Mouse (Mus musculus) hindbrain, embryonic 14.5 days (tissue): ENCODE data around the gene Prox1. TPM values are rescaled to one million over a fixed set of nuclear protein-coding genes. Genes with fewer than 3 reads are reported as not detected.

Experiments used
- ATAC-seq: fragments of 200-750 bp; cut with Nextera tagmentation; 2 replicates; pipeline ENCODE4 v1.8.0; 2017; ENCODE audit warnings: moderate number of reproducible peaks, mild to moderate bottlenecking, moderate TSS enrichment, moderate library complexity; ENCODE audit not compliant: low FRiP score
- DNase-seq: peaks from one replicate; pipeline ENCODE4 v3.0.0-alpha.2; 2015; ENCODE audit warnings: low spot score
- H3K27ac ChIP-seq: fragments of 300-500 bp; sonication (generic); 2 replicates; pipeline ENCODE4 v1.5.1; 2014; ENCODE audit warnings: mild to moderate bottlenecking, moderate library complexity
- H3K27me3 ChIP-seq: fragments of 300-500 bp; sonication (generic); 2 replicates; pipeline ENCODE4 v1.6.1; 2014; ENCODE audit warnings: mild to moderate bottlenecking, low read length, mixed read lengths; ENCODE audit not compliant: control insufficient read depth, insufficient read depth
- H3K36me3 ChIP-seq: fragments of 300-500 bp; sonication (generic); replicated peaks from 2 replicates; pipeline ENCODE4 v1.6.1; 2014; ENCODE audit not compliant: control insufficient read depth, insufficient read depth
- H3K4me1 ChIP-seq: fragments of 300-500 bp; sonication (generic); replicated peaks from 2 replicates; pipeline ENCODE4 v1.6.1; 2014; ENCODE audit warnings: antibody characterized with exemption, low read length, mixed read lengths; ENCODE audit not compliant: control insufficient read depth, insufficient read depth
- H3K4me2 ChIP-seq: fragments of 300-500 bp; sonication (generic); replicated peaks from 2 replicates; pipeline ENCODE4 v1.6.1; 2014; ENCODE audit warnings: mild to moderate bottlenecking, moderate library complexity
- H3K4me3 ChIP-seq: fragments of 300-500 bp; sonication (generic); replicated peaks from 2 replicates; pipeline ENCODE4 v1.5.1; 2014; ENCODE audit warnings: mild to moderate bottlenecking, low read length
- H3K9ac ChIP-seq: fragments of 300-500 bp; sonication (generic); 2 replicates; pipeline ENCODE4 v1.6.1; 2014
- H3K9me3 ChIP-seq: fragments of 300-500 bp; sonication (generic); 2 replicates; pipeline ENCODE4 v1.6.1; 2016; ENCODE audit warnings: low read length; ENCODE audit not compliant: control insufficient read depth
- WGBS: fragments of 180-500 bp; shearing (Covaris S2); extraction: QIAGEN DNeasy Blood & Tissue Kit; methylation state at CpG from one replicate; pipeline ENCODE4 v1.1.7; 2014; 5-methylcytosine and 5-hydroxymethylcytosine counted together
- polyA plus RNA-seq: library from polyadenylated mRNA; unstranded; fragments of >200 nt; fragmentation: Nextera tagmentation; extraction: Ambion mirVana; gene quantifications from 2 replicates; pipeline ENCODE4 v1.2.1, GENCODE M21; 2014

The Prox1 gene
- polyA plus RNA-seq, 1 experiment from 2014 or later, result 9.7 TPM

DNA sequence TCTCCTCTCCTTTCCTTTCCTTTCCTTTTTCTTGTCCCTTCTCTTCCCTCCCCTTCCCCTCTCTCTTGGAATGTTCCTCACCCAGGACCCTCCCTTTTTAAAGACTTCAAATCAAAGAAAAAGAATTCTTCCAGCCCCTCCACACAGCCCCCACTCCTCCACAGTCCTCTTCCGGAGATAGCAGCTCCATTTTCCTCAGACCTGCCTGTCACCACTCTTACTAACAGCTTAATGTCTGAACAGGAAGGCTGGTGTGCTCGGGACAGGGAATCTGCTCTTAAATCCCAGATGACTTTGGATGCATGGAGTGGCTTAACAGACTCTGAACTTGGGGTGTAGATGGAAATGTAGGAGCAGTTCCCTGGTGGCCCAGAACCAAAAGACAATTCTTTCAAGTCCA lies 81.6 kb downstream of the Prox1 start:
- no peak overlapping the region for H3K9ac ChIP-seq
- H3K27ac ChIP-seq, result no peak overlapping the region
- no peaks in the 10 kb centered on the region for H3K9me3 ChIP-seq
- no peaks in the 10 kb centered on the region for H3K4me1 ChIP-seq
- no peak for ATAC-seq
- H3K4me3 ChIP-seq, result no peak overlapping the region
- 58% methylated on average over 2 of the region's 2 CpGs for WGBS
- no peaks in the 10 kb centered on the region for H3K27me3 ChIP-seq
- H3K36me3 ChIP-seq, result no peaks in the 10 kb centered on the region
- no peak overlapping the region for H3K4me2 ChIP-seq
- DNase-seq, result no peak

DNA sequence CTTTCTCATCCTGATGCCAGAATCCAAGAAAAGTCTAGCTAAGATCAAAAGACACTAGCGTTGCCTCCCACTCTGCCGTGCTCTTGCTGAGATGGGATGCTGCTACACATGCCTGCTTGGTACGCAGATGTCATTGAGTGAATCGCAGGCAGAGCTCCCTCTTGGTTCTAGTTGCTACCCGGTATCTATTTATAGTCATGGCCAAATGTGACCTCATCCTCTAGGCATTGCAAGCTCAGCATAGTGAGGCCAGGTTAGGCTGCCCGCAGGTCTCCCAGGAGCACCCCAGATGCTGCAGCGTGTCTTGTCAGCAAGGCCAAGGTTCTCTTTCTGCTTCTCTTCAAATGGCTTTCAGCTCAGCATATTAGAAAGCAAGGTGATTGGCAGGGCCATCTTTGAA lies 84.8 kb downstream of the Prox1 start:
- Histone ChIP-seq H3K27me3 (no peaks in the 10 kb centered on the region), H3K27ac (no peak overlapping the region), H3K36me3 (no peaks in the 10 kb centered on the region), H3K9me3 (no peaks in the 10 kb centered on the region), H3K4me1 (no peaks in the 10 kb centered on the region), H3K4me3 (no peak overlapping the region), H3K9ac (no peak overlapping the region), H3K4me2 (no peak overlapping the region)
- 91% methylated on average over 7 of the region's 7 CpGs for WGBS
- ATAC-seq, result no peak
- no peak for DNase-seq

DNA sequence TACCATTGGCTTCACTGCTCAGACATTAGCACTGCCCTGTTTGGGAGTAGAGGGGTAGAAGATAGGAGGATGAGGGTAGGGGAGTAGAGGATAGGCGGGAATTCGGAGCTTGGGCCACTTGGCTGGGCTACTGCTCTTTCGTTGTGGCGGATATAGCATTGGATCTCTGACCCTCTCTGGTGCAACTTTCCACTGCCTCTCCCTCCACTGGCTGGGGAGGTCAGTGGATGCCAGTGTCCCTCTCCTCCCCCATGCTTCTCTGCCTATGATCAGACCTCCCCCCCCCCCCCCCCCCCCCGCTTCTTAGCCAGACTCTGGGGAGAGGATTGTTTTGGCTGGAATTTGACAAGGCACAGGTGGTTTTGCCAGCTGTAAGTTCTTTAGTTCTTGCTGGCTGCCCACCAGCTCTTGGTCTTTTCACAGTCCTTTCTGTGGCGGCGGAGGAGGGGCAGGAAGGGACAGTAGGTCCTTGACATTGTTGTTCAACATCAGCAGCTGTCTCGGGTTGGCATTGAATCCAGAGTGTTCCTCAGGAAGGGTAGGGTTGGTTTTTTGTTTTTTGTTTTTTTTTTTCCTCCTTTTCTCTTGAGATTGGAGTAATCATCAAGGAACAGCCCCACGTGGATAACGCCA lies 90.8 kb downstream of the Prox1 start:
- Histone ChIP-seq H3K4me3 (no peak overlapping the region), H3K4me1 (no peaks in the 10 kb centered on the region), H3K27ac (no peak overlapping the region), H3K9me3 (no peaks in the 10 kb centered on the region), H3K36me3 (no peaks in the 10 kb centered on the region), H3K9ac (no peak overlapping the region), H3K27me3 (no peaks in the 10 kb centered on the region), H3K4me2 (no peak overlapping the region)
- ATAC-seq (no peak), DNase-seq (no peak)
- WGBS, result 82% methylated on average over 9 of the region's 10 CpGs

DNA sequence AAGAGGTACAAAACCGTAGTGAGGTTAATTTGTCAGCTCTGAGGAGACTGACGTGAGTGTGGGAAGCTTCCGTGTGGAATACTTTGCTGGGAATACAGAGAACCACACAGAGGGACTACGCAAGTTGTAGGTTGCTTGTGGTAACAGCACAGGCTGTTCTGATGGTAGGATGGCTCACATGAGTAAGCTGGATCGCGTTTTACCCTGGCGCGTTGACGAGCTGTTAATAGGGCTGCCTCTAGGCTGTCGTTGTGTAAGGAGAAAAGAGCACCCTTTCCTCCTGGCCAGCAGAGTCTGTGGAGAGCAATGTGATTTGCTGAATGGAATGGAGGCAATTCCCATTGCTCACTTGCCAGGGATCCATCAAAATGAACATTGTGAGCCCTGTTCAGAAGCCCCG lies 93.9 kb downstream of the Prox1 start:
- H3K4me1 ChIP-seq, result no peaks in the 10 kb centered on the region
- no peaks in the 10 kb centered on the region for H3K9me3 ChIP-seq
- H3K27me3 ChIP-seq, result no peaks in the 10 kb centered on the region
- DNase-seq, result no peak
- H3K9ac ChIP-seq, result no peak overlapping the region
- ATAC-seq, result no peak
- 81% methylated on average over 11 of the region's 11 CpGs for WGBS
- no peak overlapping the region for H3K4me2 ChIP-seq
- no peaks in the 10 kb centered on the region for H3K36me3 ChIP-seq
- no peak overlapping the region for H3K27ac ChIP-seq
- no peak overlapping the region for H3K4me3 ChIP-seq

Other genes starting within 250 kb of the Prox1 start
- gene Smyd2, start 248.4 kb downstream of the Prox1 start, polyA plus RNA-seq, result 73.9 and 84.4 TPM in 2 replicates